Mouse (Mus musculus): Measurements from ENCODE around the gene Lpcat4.

Gene Lpcat4

GRCm38 (mm10) chr2:112239212-112239934, at the start of gene Lpcat4:
TSS of gene Lpcat4 (plus strand) at chr2:112239468.
- peak; percentile 91 for DNase-seq (ENCODE audit: low read depth, low spot score)

GRCm38 (mm10) chr2:112196859-112197258, 42.4 kb upstream of the Lpcat4 start:
- peak; percentile 77 for DNase-seq (ENCODE audit: low read depth, low spot score)

DNA sequence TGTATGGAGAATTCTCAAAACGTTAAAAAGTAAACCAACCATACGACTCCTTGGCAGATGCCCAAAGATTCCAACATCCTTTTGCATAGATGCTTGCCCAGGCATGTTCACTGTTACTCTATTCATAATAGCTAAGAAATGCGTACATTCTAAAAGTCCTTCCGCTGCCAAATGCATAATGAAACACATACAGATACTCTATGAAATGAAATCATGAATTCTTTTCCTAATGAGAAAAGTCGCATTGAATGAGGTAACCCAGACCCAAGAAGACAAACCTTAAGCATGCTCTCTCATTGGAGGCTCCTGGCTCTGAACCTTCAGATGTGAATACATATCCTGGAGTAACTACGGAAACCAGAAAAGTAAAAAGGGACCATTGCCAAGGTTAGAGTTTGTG, 36.2 kb upstream of the Lpcat4 start:
- DNase-seq (ENCODE audit: low read depth, low spot score), result no peak

GRCm38 (mm10) chr2:112210142-112210541, 29.1 kb upstream of the Lpcat4 start:
- DNase-seq (ENCODE audit: low read depth, low spot score), result no peak

- no peak for DNase-seq (ENCODE audit: low read depth, low spot score)
Measured at GRCm38 (mm10) chr2:112210699-112211098, 28.6 kb upstream of the Lpcat4 start.

DNA sequence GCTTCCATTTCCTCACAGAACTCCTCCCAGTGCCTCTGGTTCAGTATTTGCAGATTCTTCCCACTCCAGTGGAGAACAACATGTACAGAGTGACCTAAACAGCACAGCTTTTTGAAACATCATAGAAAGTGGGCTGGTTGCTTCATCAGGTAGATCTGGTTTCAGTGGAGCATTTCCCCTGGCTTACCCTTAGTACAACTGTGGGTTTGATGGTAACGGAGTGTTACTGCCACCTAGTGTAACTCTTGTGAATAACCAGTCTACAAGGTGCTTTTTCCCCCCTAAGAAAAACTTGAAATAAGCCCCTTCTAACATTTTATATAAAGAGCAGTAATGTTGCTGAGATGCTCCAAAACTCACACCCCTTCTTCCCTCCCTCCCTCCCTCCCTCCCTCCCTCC, 23.3 kb upstream of the Lpcat4 start:
- peak; percentile 54 for DNase-seq (ENCODE audit: low read depth, low spot score)

DNA sequence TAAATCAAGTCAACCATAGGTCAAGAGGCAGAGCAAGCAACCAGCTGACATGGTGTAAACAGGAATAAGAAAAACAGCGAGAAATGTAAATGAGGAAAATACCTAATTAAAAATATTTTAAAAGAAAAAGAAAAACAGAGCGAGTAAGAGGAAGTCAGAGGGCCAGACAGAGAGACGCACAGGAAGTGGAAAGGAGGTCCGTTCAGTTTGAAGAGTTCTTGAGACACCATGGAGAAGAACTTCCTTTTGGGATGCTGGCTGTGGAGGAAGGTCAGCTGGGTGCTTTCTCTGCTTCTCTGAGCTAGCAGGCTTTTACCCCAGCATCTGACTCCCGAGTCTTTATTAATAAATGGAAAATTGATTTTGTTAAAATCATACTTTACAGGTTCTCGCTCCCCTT, 21.7 kb upstream of the Lpcat4 start:
- no peak for DNase-seq (ENCODE audit: low read depth, low spot score)

GRCm38 (mm10) chr2:112220880-112221279, 18.4 kb upstream of the Lpcat4 start:
- no peak for DNase-seq (ENCODE audit: low read depth, low spot score)

DNA sequence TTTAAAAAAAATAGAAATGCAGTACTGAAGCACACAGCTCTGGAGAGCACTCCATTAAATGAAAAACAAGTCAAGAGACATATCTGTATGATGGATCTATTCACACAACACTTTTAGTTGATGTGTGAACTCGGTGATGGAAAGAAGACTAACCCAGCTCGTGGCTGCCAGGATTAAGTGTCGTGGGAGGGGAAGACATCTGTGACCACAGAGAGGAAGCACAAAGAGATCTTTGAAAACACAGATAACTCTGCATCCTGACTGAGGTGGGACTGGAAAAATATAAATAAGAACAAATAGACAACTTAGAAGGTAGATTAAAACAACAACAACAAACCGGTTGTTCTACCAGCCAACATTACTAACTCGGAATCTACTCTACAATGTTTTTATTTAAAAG, 16.7 kb upstream of the Lpcat4 start:
- no peak for DNase-seq (ENCODE audit: low read depth, low spot score)

DNA sequence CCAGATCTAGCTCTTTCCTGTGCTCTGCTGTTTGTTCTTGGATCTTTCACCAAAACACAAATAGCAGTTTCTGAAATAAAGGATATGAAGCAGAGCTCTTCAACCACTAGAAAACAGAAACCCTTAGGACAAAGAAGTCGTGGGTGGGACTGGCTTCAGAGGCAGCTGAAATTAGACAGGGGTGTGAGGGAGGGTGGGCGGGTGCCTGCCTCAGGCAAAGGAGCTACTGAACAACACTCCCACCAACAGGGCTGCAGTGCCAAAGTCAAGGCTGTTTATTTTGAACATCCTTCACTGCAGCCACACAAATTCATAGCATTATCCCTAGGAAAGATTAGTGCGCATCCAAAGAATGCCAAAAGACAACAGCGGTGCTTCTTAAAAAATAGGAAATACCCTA, 14.9 kb upstream of the Lpcat4 start:
- no peak for DNase-seq (ENCODE audit: low read depth, low spot score)

DNA sequence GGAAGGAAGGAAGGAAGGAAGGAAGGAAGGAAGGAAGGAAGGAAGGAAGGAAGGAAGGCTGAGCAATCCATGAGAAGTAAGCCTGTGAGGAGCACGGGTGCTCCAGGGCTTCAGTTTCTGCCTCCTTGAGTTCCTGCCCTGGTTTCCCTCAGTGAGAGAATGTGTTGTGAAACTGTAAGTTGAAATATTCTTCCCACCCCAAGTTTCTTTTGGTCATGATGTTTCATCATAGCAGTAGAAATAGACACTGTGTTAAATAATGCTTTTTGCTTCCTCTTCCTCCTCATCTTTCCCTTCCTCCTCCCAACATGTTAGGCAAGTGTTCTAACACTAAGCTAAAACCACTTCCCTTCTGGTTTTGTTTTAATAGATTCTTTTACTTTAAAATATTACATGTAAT, 6.6 kb upstream of the Lpcat4 start:
- no peak for DNase-seq (ENCODE audit: low read depth, low spot score)

GRCm38 (mm10) chr2:112236620-112237019, 2.6 kb upstream of the Lpcat4 start:
- no peak for DNase-seq (ENCODE audit: low read depth, low spot score)

GRCm38 (mm10) chr2:112238006-112238405, 1.3 kb upstream of the Lpcat4 start:
- DNase-seq (ENCODE audit: low read depth, low spot score), result no peak

GRCm38 (mm10) chr2:112239935-112240721, 860 bp downstream of the Lpcat4 start:
- DNase-seq (ENCODE audit: low read depth, low spot score), result peak; percentile 25

DNA sequence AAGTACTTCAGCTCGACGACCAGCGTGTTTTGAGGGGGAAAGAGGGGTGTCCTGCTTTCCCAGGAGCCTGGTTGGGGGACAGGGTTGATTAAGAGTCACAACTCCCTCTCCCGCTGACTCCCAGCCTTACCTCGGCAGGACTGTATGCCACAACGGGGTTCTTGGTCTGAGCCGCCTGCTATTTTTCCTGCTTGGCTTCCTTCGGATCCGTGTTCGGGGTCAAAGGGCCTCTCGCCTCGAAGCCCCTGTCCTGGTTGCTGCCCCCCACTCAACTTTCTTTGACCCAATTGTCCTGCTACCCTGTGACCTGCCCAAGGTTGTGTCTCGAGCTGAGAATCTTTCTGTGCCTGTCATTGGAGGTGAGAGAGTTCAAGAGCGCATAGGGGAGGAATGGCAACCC, 2.5 kb downstream of the Lpcat4 start:
- no peak for DNase-seq (ENCODE audit: low read depth, low spot score)

DNA sequence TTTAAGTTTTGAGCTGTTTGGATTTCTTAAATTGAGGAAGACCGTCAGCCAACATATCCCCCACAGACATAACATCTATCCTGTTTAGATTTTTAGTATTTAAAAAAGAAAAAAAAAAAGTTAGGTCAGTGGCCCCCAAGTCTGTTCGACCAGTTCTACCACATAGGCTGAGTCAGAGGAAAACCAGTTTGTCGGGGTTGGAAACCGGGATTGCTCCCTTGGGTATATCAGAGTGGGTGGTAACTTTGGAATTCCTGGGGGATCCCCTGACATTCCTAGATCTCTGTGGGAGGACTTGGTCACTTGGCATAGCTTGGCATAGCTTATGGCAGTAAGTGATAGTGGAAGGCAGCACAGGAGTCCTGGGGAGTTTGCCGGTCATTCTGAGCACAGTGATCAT, 6.0 kb downstream of the Lpcat4 start:
- no peak for DNase-seq (ENCODE audit: low read depth, low spot score)

GRCm38 (mm10) chr2:112246193-112246592, 6.9 kb downstream of the Lpcat4 start:
- no peak for DNase-seq (ENCODE audit: low read depth, low spot score)

DNA sequence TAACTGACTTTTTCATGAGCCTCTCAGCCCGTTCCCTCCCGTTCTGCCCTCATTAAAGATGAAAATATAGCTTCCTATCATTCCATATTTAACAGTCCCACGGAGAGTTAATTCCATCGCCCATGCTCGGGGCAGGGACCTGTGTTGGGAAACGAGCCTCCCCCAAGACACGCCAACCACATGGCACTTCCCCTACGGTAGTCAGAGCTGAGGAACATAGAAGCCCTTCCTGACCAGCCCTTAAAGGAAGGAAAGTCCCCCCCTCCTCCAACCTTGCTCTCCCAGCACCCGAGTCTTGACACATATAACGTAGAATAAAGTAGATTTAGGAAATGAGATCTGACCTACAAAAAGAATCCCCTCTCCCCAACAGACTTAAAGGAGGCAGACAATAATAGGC, 8.1 kb downstream of the Lpcat4 start:
- DNase-seq (ENCODE audit: low read depth, low spot score), result no peak

GRCm38 (mm10) chr2:112249780-112250453, 10.6 kb downstream of the Lpcat4 start:
- no peak for DNase-seq (ENCODE audit: low read depth, low spot score)

GRCm38 (mm10) chr2:112254675-112255515, 15.6 kb downstream of the Lpcat4 start:
- DNase-seq (ENCODE audit: low read depth, low spot score), result no peak

DNA sequence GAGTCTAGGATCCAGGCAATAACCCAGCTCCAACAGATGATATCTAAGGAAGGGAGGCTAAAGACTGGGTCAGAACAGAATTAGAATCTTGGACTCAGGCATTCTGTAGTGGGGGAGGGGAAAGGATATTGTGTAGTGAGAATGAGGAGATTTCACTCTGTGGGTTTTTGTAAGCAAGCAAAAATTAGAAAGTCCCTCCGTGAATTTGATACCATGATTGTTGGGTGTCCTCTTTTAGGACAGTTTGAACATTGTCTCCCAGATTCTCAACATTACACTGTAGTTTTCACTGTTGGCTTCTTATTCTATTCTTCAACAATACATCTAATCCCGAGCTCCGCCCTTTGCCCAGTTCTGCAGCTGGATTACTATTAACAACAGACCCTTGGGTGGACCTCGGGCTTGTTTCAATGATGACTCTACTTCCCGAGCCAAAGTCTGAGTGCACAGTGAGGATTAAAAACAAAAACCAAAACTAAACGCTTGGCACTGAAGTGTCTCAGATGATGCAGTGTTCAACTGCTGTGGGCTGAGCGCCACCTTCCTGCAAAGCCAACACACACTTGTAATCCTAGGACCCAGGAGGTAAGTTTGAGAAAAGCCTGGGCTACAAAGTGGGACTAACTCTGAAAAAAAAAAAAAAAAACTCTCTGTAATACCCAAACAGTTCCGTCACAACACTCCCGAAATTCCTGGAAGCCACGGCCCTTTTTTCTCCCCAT, 20.1 kb downstream of the Lpcat4 start, which contains the start of gene Nutm1:
TSS of gene Nutm1 (minus strand) at position 51 of the 722 bp plus-strand sequence.
- no peak for DNase-seq (ENCODE audit: low read depth, low spot score)

All from mesoderm, embryonic 11.5 days (tissue).